Mouse (Mus musculus): ENCODE measurements around the gene Ptger3.

Ptger3 gene

GRCm38 (mm10) chr3:157582626-157583405 lies 16.1 kb downstream of the Ptger3 start:
- no peak for DNase-seq (ENCODE audit: low spot score)

GRCm38 (mm10) chr3:157597837-157598379 lies 31.2 kb downstream of the Ptger3 start:
- DNase-seq (ENCODE audit: low spot score): no peak

- DNase-seq (ENCODE audit: low spot score): no peak
Observed at GRCm38 (mm10) chr3:157604684-157605410, 38.2 kb downstream of the Ptger3 start.

- DNase-seq (ENCODE audit: low spot score): no peak
Observed at GRCm38 (mm10) chr3:157605411-157605740, 38.7 kb downstream of the Ptger3 start.

GRCm38 (mm10) chr3:157613542-157613941 lies 46.9 kb downstream of the Ptger3 start:
- DNase-seq (ENCODE audit: low spot score): no peak

- DNase-seq (ENCODE audit: low spot score): no peak
Observed at GRCm38 (mm10) chr3:157616949-157617348, 50.3 kb downstream of the Ptger3 start.

- no peak for DNase-seq (ENCODE audit: low spot score)
Observed at GRCm38 (mm10) chr3:157627407-157627806, 60.7 kb downstream of the Ptger3 start.

GRCm38 (mm10) chr3:157630671-157631070 lies 64.0 kb downstream of the Ptger3 start:
- DNase-seq (ENCODE audit: low spot score): no peak

GRCm38 (mm10) chr3:157631383-157631782 lies 64.7 kb downstream of the Ptger3 start:
- DNase-seq (ENCODE audit: low spot score): no peak

- DNase-seq (ENCODE audit: low spot score): no peak
Observed at GRCm38 (mm10) chr3:157634431-157634830, 67.7 kb downstream of the Ptger3 start.

- DNase-seq (ENCODE audit: low spot score): no peak
Observed at GRCm38 (mm10) chr3:157635713-157636112, 69.0 kb downstream of the Ptger3 start.

- no peak for DNase-seq (ENCODE audit: low spot score)
Observed at GRCm38 (mm10) chr3:157636887-157637286, 70.2 kb downstream of the Ptger3 start.

- DNase-seq (ENCODE audit: low spot score): no peak
Observed at GRCm38 (mm10) chr3:157637341-157637740, 70.6 kb downstream of the Ptger3 start.

GRCm38 (mm10) chr3:157641634-157642033 lies 74.9 kb downstream of the Ptger3 start:
- no peak for DNase-seq (ENCODE audit: low spot score)

GRCm38 (mm10) chr3:157661622-157662021 lies 94.9 kb downstream of the Ptger3 start:
- DNase-seq (ENCODE audit: low spot score): no peak

- no peak for DNase-seq (ENCODE audit: low spot score)
Observed at GRCm38 (mm10) chr3:157664486-157665041, 97.9 kb downstream of the Ptger3 start.

- no peak for DNase-seq (ENCODE audit: low spot score)
Observed at GRCm38 (mm10) chr3:157665471-157665870, 98.8 kb downstream of the Ptger3 start.

- no peak for DNase-seq (ENCODE audit: low spot score)
Observed at GRCm38 (mm10) chr3:157666142-157666541, 99.5 kb downstream of the Ptger3 start.

- DNase-seq (ENCODE audit: low spot score): no peak
Observed at GRCm38 (mm10) chr3:157686105-157686504, 119.4 kb downstream of the Ptger3 start.

GRCm38 (mm10) chr3:157688419-157689162 lies 121.9 kb downstream of the Ptger3 start:
- DNase-seq (ENCODE audit: low spot score): no peak
